Mouse (Mus musculus) kidney, embryonic 15.5 days (tissue): ENCODE measurements around the gene Gle1. TPM values are rescaled to one million over a fixed set of nuclear protein-coding genes. Genes with fewer than 3 reads are reported as not detected.
A peak's percentile ranks its signal among the peaks of the same experiment; 100 is the strongest.
"Not testable (repeated sequence)": the region's sequence is repeated elsewhere in the genome, so short reads cannot be mapped to it uniquely, and the experiment has no call there.

ENCODE experiments used
- ATAC-seq: fragments of 200-750 bp; cut with Nextera tagmentation; replicated peaks from 2 replicates; pipeline ENCODE4 v1.8.0; 2017; ENCODE audit warnings: moderate TSS enrichment; ENCODE audit not compliant: low FRiP score
- H3K27ac ChIP-seq: fragments of 300-500 bp; sonication (generic); 2 replicates; pipeline ENCODE4 v1.5.1; 2015; ENCODE audit warnings: mild to moderate bottlenecking, inconsistent platforms
- H3K27me3 ChIP-seq: fragments of 300-500 bp; sonication (generic); 2 replicates; pipeline ENCODE4 v1.6.1; 2015; ENCODE audit warnings: inconsistent platforms
- H3K36me3 ChIP-seq: fragments of 300-500 bp; sonication (generic); 2 replicates; pipeline ENCODE4 v1.6.1; 2015; ENCODE audit warnings: inconsistent platforms
- H3K4me1 ChIP-seq: fragments of 300-500 bp; sonication (generic); 2 replicates; pipeline ENCODE4 v1.6.1; 2015; ENCODE audit warnings: inconsistent platforms
- H3K4me2 ChIP-seq: fragments of 300-500 bp; sonication (generic); 2 replicates; pipeline ENCODE4 v1.6.1; 2015; ENCODE audit warnings: moderate library complexity, mild to moderate bottlenecking, inconsistent platforms
- H3K4me3 ChIP-seq: fragments of 300-500 bp; sonication (generic); replicated peaks from 2 replicates; pipeline ENCODE4 v1.5.1; 2015; ENCODE audit warnings: mild to moderate bottlenecking, inconsistent platforms
- H3K9ac ChIP-seq: fragments of 300-500 bp; sonication (generic); 2 replicates; pipeline ENCODE4 v1.6.1; 2015; ENCODE audit warnings: mild to moderate bottlenecking, inconsistent platforms
- H3K9me3 ChIP-seq: fragments of 300-500 bp; sonication (generic); replicated peaks from 2 replicates; pipeline ENCODE4 v1.6.1; 2016; ENCODE audit warnings: inconsistent platforms
- WGBS: fragments of 180-500 bp; shearing (Covaris S2); methylation state at CpG from one replicate; pipeline ENCODE4 v1.1.7; 2015; ENCODE audit warnings: mixed read lengths; 5-methylcytosine and 5-hydroxymethylcytosine counted together
- polyA plus RNA-seq: library from polyadenylated mRNA; unstranded; fragments of >200 nt; fragmentation: Nextera tagmentation; extraction: Ambion mirVana; gene quantifications from 2 replicates; pipeline ENCODE4 v1.2.1, GENCODE M21; 2015

The Gle1 gene
- 60.1 and 65.5 TPM in 2 replicates for polyA plus RNA-seq

DNA sequence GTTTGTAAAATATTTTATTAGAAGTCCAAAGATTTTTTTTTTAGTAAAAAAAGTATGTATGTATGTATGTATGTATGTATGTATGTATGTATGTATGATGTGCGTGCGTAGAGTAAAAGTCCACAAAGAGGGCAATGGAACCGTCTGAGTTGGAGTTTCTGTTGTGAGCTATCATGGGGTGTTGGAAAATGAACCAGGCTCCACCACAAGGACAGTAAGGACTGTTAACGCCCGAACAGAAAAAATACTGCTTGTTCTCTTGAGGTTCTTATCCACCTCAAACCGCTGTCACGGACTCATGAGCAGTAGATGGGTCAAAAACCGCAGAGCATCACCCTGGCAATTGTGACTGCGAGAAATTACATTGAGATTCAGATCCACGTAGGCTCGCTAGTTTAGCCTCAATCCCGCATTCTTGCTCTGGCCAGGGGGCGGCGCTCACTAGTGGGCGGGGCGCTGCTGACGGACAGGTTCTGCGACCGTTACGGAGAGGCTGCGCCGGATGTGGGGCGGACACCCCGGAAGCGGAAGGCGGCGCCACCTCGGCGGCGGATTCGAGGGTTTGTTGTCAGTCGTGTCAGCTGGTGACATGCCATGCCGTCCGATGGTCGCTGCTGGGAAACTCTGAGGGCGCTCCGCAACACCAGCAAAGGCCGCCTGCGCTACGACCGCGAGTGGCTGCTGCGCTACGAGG, at the start of gene Gle1:
Gle1 (plus strand) TSS at position 521 of the 694 bp plus-strand sequence.
- H3K9ac ChIP-seq = peak within 1 kb of the TSS; percentile 65
- H3K36me3 ChIP-seq = peaks cover 46% of the 10 kb centered on the region
- H3K9me3 ChIP-seq = no peaks in the 10 kb centered on the region
- peak within 1 kb of the TSS; percentile 91 for H3K4me3 ChIP-seq
- peak within 1 kb of the TSS; percentile 70 for H3K4me2 ChIP-seq
- H3K4me1 ChIP-seq = peaks cover 7% of the 10 kb centered on the region
- 3% methylated on average over 44 of the region's 44 CpGs for WGBS
- no peaks in the 10 kb centered on the region for H3K27me3 ChIP-seq
- peak; percentile 96 for ATAC-seq
- peak within 1 kb of the TSS; percentile 86 for H3K27ac ChIP-seq

- H3K4me2 ChIP-seq, H3K27ac ChIP-seq, H3K4me3 ChIP-seq, H3K9me3 ChIP-seq, H3K27me3 ChIP-seq, ATAC-seq, H3K36me3 ChIP-seq, H3K9ac ChIP-seq: not testable (repeated sequence)
- WGBS = 82% methylated on average over 9 of the region's 9 CpGs
- peaks cover 19% of the 10 kb centered on the region for H3K4me1 ChIP-seq
Observed at GRCm38 (mm10) chr2:29886659-29887292, 48.5 kb upstream of the Gle1 start.

- Histone ChIP-seq H3K4me3 (peak within 1 kb of the TSS; percentile 100), H3K4me2 (peak within 1 kb of the TSS; percentile 95), H3K27ac (peak within 1 kb of the TSS; percentile 93), H3K4me1 (peaks cover 19% of the 10 kb centered on the region), H3K36me3 (peaks cover 29% of the 10 kb centered on the region), H3K27me3 (no peaks in the 10 kb centered on the region), H3K9me3 (no peaks in the 10 kb centered on the region), H3K9ac (peak within 1 kb of the TSS; percentile 97)
- under 1% methylated on average over 70 of the region's 70 CpGs for WGBS
- peak; percentile 91 for ATAC-seq
Observed at GRCm38 (mm10) chr2:29889066-29889944, 45.9 kb upstream of the Gle1 start, which contains the start of gene Odf2. Odf2 (plus strand) TSS chr2:29889221.

GRCm38 (mm10) chr2:29889991-29890833, 45.0 kb upstream of the Gle1 start:
- Histone ChIP-seq H3K27ac (peak overlapping the region; percentile 93), H3K9ac (peak overlapping the region; percentile 97), H3K36me3 (peaks cover 38% of the 10 kb centered on the region), H3K9me3 (no peaks in the 10 kb centered on the region), H3K4me2 (peak overlapping the region; percentile 95), H3K4me3 (peak overlapping the region; percentile 100), H3K27me3 (no peaks in the 10 kb centered on the region), H3K4me1 (peaks cover 19% of the 10 kb centered on the region)
- under 1% methylated on average over 57 of the region's 61 CpGs for WGBS
- ATAC-seq = peak; percentile 93

GRCm38 (mm10) chr2:29891773-29892172, 43.5 kb upstream of the Gle1 start:
- Histone ChIP-seq H3K27ac (no peak overlapping the region), H3K27me3 (no peaks in the 10 kb centered on the region), H3K4me3 (no peak overlapping the region), H3K4me1 (peaks cover 19% of the 10 kb centered on the region), H3K9ac (no peak overlapping the region), H3K9me3 (no peaks in the 10 kb centered on the region), H3K36me3 (peaks cover 53% of the 10 kb centered on the region), H3K4me2 (no peak overlapping the region)
- ATAC-seq = no peak
- 93% methylated on average over 6 of the region's 6 CpGs for WGBS

DNA sequence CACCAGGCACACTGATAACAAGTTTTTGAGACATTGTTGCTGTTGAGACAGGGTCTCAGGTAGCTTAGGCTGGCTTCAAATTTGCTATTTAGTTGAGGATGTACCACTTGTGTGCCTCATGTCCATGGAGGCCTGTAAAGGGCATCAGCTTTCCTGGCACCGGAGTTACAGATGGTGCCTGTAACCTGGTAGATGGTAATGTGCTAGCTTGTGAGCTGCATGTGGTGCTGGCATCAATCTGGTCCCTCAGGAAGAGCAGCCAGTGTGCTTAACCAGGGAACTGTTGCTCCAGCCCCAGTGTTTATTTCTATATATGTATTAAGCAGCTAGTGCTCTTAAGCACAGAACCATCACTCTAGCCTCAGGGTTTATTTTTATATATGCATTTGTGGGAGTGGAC, 39.2 kb upstream of the Gle1 start:
- no peak overlapping the region for H3K4me2 ChIP-seq
- H3K36me3 ChIP-seq = peaks cover 96% of the 10 kb centered on the region
- H3K9ac ChIP-seq = no peak overlapping the region
- no peaks in the 10 kb centered on the region for H3K9me3 ChIP-seq
- no peaks in the 10 kb centered on the region for H3K27me3 ChIP-seq
- H3K27ac ChIP-seq = no peak overlapping the region
- H3K4me3 ChIP-seq = no peak overlapping the region
- peaks cover 6% of the 10 kb centered on the region for H3K4me1 ChIP-seq
- 93% methylated on average over 1 of the region's 1 CpGs for WGBS
- no peak for ATAC-seq

- no peaks in the 10 kb centered on the region for H3K4me1 ChIP-seq
- no peak overlapping the region for H3K4me2 ChIP-seq
- peaks cover 99% of the 10 kb centered on the region for H3K36me3 ChIP-seq
- no peak for ATAC-seq
- no peak overlapping the region for H3K27ac ChIP-seq
- H3K4me3 ChIP-seq = no peak overlapping the region
- no peaks in the 10 kb centered on the region for H3K9me3 ChIP-seq
- H3K27me3 ChIP-seq = no peaks in the 10 kb centered on the region
- no peak overlapping the region for H3K9ac ChIP-seq
- 73% methylated on average over 2 of the region's 2 CpGs for WGBS
Observed at GRCm38 (mm10) chr2:29897366-29897765, 37.9 kb upstream of the Gle1 start.

DNA sequence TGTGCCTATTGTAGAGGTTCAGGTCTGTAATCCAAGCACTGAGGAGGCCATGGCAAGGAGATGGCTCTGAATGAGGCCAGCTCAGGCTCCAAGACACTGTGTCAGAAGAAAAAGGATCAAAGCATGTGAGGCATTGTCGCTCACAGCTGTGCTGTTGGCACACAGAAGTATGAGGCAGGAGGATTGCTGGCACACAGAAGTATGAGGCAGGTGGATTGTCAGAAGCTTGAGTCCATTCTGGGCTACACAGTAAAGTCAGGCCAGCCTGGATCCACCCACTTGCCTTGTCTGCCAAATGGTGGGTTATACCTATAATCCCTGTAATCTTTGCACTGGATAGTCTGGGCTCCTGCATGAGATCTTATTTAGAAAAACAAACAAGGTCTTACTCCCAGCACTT, 37.1 kb upstream of the Gle1 start:
- H3K4me3 ChIP-seq = no peak overlapping the region
- H3K36me3 ChIP-seq = peaks cover 99% of the 10 kb centered on the region
- no peak overlapping the region for H3K27ac ChIP-seq
- H3K4me1 ChIP-seq = no peaks in the 10 kb centered on the region
- no peaks in the 10 kb centered on the region for H3K9me3 ChIP-seq
- H3K4me2 ChIP-seq = no peak overlapping the region
- ATAC-seq = no peak
- no peaks in the 10 kb centered on the region for H3K27me3 ChIP-seq
- H3K9ac ChIP-seq = no peak overlapping the region
- 96% methylated on average over 1 of the region's 1 CpGs for WGBS

- H3K4me3 ChIP-seq = no peak overlapping the region
- no peaks in the 10 kb centered on the region for H3K4me1 ChIP-seq
- peaks cover 100% of the 10 kb centered on the region for H3K36me3 ChIP-seq
- H3K4me2 ChIP-seq = no peak overlapping the region
- H3K9ac ChIP-seq = no peak overlapping the region
- no peaks in the 10 kb centered on the region for H3K9me3 ChIP-seq
- no peaks in the 10 kb centered on the region for H3K27me3 ChIP-seq
- H3K27ac ChIP-seq = no peak overlapping the region
- 92% methylated on average over 10 of the region's 10 CpGs for WGBS
- no peak for ATAC-seq
Observed at GRCm38 (mm10) chr2:29902194-29902593, 33.0 kb upstream of the Gle1 start.

GRCm38 (mm10) chr2:29908171-29908570, 27.1 kb upstream of the Gle1 start:
- H3K4me1 ChIP-seq, H3K27ac ChIP-seq, H3K27me3 ChIP-seq, H3K9me3 ChIP-seq, H3K9ac ChIP-seq, ATAC-seq, H3K4me3 ChIP-seq, H3K4me2 ChIP-seq: not testable (repeated sequence)
- peaks cover 95% of the 10 kb centered on the region for H3K36me3 ChIP-seq
- 92% methylated on average over 2 of the region's 2 CpGs for WGBS

DNA sequence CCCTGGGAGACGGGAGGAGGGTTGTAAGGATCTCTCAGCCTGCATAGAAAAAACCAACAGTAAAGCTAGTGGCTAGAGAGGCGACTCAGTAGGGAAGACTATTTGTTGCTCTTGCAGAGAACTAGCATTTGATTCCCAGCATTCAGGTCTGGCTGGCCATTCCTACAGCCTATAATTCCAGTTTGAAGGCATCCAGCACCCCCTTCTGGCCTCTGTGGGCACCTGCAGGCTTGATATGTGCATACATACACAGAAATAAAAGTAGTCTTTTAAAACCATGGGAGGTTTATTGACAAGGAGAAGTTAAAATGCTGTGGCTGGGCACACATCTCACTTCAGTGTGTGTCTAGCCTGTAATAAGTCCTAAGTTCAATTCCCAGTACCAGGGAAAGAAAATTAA, 25.2 kb upstream of the Gle1 start:
- no peak overlapping the region for H3K4me3 ChIP-seq
- H3K36me3 ChIP-seq = peaks cover 94% of the 10 kb centered on the region
- no peaks in the 10 kb centered on the region for H3K4me1 ChIP-seq
- no peak overlapping the region for H3K27ac ChIP-seq
- no peaks in the 10 kb centered on the region for H3K27me3 ChIP-seq
- no peak overlapping the region for H3K9ac ChIP-seq
- no peak overlapping the region for H3K4me2 ChIP-seq
- no peak for ATAC-seq
- WGBS = 87% methylated on average over 2 of the region's 2 CpGs
- H3K9me3 ChIP-seq = no peaks in the 10 kb centered on the region
